Mouse (Mus musculus) embryo, embryonic 11.5 days (tissue): ENCODE results near the gene Ttc9b.
A peak's percentile ranks its signal among the peaks of the same experiment; 100 is the strongest.
"Not testable (repeated sequence)": the region's sequence is repeated elsewhere in the genome, so short reads cannot be mapped to it uniquely, and the experiment has no call there.

Experiments used
- DNase-seq: peaks from one replicate; pipeline ENCODE4 v3.0.0-alpha.2; 2012; ENCODE audit warnings: low read depth, low spot score

Gene Ttc9b

GRCm38 (mm10) chr7:27653681-27654437 is at the start of gene Ttc9b:
TSS of gene Ttc9b (plus strand) at chr7:27653915.
- DNase-seq: peak; percentile 50

GRCm38 (mm10) chr7:27604661-27605348 is 48.9 kb upstream of the Ttc9b start:
- no peak for DNase-seq

GRCm38 (mm10) chr7:27605499-27606285 is 48.0 kb upstream of the Ttc9b start:
- no peak for DNase-seq

GRCm38 (mm10) chr7:27606481-27607254 is 47.0 kb upstream of the Ttc9b start:
- DNase-seq: no peak

GRCm38 (mm10) chr7:27607580-27607979 is 46.1 kb upstream of the Ttc9b start:
- DNase-seq: no peak

GRCm38 (mm10) chr7:27608130-27608529 is 45.6 kb upstream of the Ttc9b start:
- no peak for DNase-seq

- no peak for DNase-seq
These were observed 44.4 kb upstream of the Ttc9b start for GRCm38 (mm10) chr7:27609285-27609684.

GRCm38 (mm10) chr7:27609688-27610087 is 44.0 kb upstream of the Ttc9b start:
- no peak for DNase-seq

GRCm38 (mm10) chr7:27610370-27610769 is 43.3 kb upstream of the Ttc9b start:
- no peak for DNase-seq

GRCm38 (mm10) chr7:27610871-27611270 is 42.8 kb upstream of the Ttc9b start:
- no peak for DNase-seq

- DNase-seq: no peak
These were observed 40.8 kb upstream of the Ttc9b start for GRCm38 (mm10) chr7:27612940-27613339.

- DNase-seq: no peak
These were observed 39.8 kb upstream of the Ttc9b start for GRCm38 (mm10) chr7:27613751-27614499.

- DNase-seq: no peak
These were observed 32.7 kb upstream of the Ttc9b start for GRCm38 (mm10) chr7:27621028-27621427.

GRCm38 (mm10) chr7:27622234-27622633 is 31.5 kb upstream of the Ttc9b start:
- no peak for DNase-seq

- no peak for DNase-seq
These were observed 28.7 kb upstream of the Ttc9b start for GRCm38 (mm10) chr7:27624967-27625366.

- no peak for DNase-seq
These were observed 26.0 kb upstream of the Ttc9b start for GRCm38 (mm10) chr7:27627707-27628106.

GRCm38 (mm10) chr7:27628190-27628589 is 25.5 kb upstream of the Ttc9b start:
- no peak for DNase-seq

GRCm38 (mm10) chr7:27628816-27629215 is 24.9 kb upstream of the Ttc9b start:
- not testable (repeated sequence) for DNase-seq

- DNase-seq: no peak
These were observed 22.3 kb upstream of the Ttc9b start for GRCm38 (mm10) chr7:27631439-27631838.

- no peak for DNase-seq
These were observed 20.5 kb upstream of the Ttc9b start for GRCm38 (mm10) chr7:27633166-27633565.

- no peak for DNase-seq
These were observed 19.0 kb upstream of the Ttc9b start for GRCm38 (mm10) chr7:27634691-27635090.
